Mouse (Mus musculus) ovary, adult 18-20 months (tissue): ENCODE data around the gene Spats1.
A peak's percentile ranks its signal among the peaks of the same experiment; 100 is the strongest.
"Not testable (repeated sequence)": the region's sequence is repeated elsewhere in the genome, so short reads cannot be mapped to it uniquely, and the experiment has no call there.

ENCODE experiments used
- DNase-seq: peaks from one replicate; pipeline ENCODE4 v3.0.0; 2022; ENCODE audit warnings: low spot score, mixed read lengths

Spats1 gene

GRCm38 (mm10) chr17:45489736-45490135 lies 14.5 kb upstream of the Spats1 start:
- DNase-seq = no peak

GRCm38 (mm10) chr17:45488321-45489254 lies 13.4 kb upstream of the Spats1 start:
- DNase-seq = no peak

DNA sequence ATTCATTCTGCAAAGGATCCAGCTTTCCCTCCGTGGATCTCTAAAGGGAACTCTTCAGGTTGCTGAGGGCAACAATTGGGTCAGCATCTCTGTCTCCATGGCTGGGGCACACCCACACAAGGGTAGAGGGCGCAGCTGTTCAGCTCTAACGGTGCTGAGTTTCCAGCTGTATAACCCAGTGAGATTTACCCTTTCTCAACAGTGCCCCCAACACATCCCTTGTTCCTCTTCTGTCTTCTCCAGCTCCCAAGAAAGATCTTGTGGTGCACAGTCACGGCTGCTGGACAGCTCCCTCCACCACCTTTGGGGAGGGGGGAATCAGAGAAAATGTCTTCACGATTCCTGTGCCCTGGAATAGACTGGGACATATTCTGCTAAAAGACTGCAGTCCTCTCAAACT lies 12.0 kb upstream of the Spats1 start:
- DNase-seq = no peak

- no peak for DNase-seq
Measured at GRCm38 (mm10) chr17:45485581-45485980, 10.4 kb upstream of the Spats1 start.

- no peak for DNase-seq
Measured at GRCm38 (mm10) chr17:45480429-45480828, 5.2 kb upstream of the Spats1 start.

DNA sequence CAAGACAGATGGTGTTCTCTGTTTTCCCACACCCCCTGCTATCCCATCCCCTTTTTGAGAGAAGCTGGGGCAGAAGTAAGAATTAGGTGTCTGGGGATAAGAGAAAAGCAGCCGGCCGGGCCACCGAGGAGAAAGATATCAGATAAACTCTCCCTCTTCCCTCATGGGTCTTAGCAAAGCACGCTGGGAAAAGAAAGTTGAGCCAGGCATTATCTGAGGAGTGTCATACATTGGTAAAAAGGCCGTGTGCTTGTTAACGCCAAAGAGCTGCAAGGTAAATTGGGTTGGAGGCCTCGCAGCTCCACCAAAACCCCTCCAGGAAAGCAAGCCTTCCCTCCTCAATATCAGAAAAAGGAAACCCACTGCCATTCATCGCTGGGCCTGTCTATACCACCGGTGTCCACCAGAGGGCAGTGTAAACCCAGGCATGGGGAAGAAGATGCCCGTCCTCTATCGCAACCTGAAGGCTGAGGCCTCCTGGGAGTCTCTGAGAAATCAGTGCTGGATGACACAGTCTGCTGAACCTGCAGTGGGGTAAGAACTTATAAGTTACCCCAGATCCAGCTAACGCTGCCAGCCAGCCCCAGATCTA lies 3.1 kb upstream of the Spats1 start:
- DNase-seq = peak; percentile 37

DNA sequence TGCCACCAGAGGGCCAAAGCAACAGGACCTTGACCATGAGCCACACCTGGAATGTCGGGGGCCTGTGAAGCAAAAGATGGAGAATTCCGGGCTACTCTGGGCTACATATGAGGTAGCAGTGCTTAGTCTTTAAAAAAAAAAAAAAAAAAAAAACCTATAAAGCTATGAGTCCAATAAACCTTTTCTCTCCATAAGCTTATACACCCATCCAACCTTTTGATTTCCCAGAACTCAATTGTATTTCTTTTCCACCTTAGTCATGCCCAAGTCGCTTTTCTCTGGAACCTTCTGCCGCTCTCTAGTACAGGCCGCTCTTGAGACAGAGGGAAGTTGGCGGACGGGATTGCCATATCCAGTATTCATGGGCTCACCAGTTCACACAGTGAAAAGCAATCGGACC lies 1.1 kb downstream of the Spats1 start:
- no peak for DNase-seq

GRCm38 (mm10) chr17:45473667-45474066 lies 1.5 kb downstream of the Spats1 start:
- no peak for DNase-seq

GRCm38 (mm10) chr17:45470726-45471125 lies 4.5 kb downstream of the Spats1 start:
- DNase-seq = no peak

GRCm38 (mm10) chr17:45468302-45468701 lies 6.9 kb downstream of the Spats1 start:
- no peak for DNase-seq

DNA sequence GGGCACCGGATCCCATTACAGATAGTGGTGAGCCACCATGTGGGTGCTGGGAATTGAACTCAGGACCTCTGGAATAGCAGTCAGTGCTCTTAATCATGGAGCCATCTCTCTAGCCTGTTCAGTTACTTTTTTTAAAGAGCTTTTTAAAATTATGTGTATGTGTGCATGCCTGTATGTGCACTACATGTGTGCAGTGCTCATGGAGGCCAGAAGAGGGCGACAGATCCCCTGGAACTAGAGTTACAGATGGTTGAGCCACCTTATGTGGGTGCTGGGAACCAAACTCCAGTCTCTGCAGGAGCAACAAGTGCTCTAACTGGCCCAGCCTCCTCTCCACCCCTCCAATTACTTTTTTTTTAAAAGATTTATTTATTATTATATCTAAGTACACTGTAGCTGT lies 8.5 kb downstream of the Spats1 start:
- DNase-seq = no peak

- no peak for DNase-seq
Measured at GRCm38 (mm10) chr17:45464255-45464654, 11.0 kb downstream of the Spats1 start.

DNA sequence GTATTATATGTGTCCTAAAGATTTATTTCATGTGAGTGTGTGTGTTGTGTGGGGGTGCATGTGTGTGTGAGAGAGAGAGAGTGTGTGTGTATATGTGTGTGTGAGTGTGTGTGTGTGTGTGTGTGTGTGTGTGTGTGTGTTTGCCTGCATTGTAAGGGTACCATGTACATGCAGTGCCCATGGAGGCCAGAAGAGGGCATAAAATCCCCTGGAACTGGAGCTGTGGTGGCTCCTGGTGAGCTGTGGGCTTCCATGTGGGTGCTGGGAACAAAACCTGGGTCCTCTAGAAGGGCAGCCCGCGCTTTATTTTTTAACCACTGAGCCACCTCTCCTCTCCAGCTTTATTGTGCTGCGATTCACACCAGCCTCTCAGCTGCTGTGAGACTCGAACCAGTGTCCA lies 12.7 kb downstream of the Spats1 start:
- DNase-seq = no peak

GRCm38 (mm10) chr17:45459062-45459461 lies 16.2 kb downstream of the Spats1 start:
- DNase-seq = no peak

GRCm38 (mm10) chr17:45458516-45458915 lies 16.7 kb downstream of the Spats1 start:
- DNase-seq = no peak

DNA sequence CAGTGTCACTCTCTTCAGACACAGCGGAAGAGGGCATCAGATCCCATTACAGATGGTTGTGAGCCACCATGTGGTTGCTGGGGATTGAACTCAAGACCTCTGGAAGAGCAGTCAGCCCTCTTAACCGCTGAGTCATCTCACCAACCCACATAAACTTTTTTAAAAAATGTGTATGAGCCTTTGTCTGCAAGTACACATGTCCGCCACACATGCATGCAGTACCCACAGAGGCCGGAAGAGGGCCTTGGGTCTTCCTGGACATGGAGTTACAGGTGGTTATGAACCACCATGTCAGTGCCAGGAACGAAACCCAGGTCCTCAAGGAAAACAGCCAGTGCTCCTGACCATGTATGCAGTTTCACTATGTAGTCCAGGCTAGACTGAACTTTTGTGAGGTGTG lies 17.7 kb downstream of the Spats1 start:
- DNase-seq = no peak

- no peak for DNase-seq
Measured at GRCm38 (mm10) chr17:45456260-45457152, 18.7 kb downstream of the Spats1 start.

- not testable (repeated sequence) for DNase-seq
Measured at GRCm38 (mm10) chr17:45455783-45456182, 19.4 kb downstream of the Spats1 start.

DNA sequence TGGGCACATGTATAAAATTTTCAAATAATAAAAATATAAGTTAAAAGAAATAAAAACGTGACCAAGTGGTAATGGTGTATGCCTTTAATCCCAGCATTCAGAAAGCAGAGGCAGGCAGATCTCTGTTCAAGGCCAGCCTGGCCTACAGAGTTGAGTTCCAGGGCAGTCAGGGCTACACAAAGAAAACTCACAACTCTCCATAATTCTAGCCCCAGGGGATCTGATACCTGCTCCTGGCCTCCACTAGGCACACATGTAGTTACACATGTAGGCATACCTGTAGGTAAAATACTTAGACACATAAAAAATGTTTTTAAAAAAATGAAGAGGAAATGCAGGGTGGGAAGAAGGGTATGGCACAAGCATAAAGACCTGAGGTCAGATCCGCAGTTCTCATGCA lies 20.4 kb downstream of the Spats1 start:
- no peak for DNase-seq

GRCm38 (mm10) chr17:45452271-45452670 lies 22.9 kb downstream of the Spats1 start:
- no peak for DNase-seq

GRCm38 (mm10) chr17:45450153-45450552 lies 25.1 kb downstream of the Spats1 start:
- no peak for DNase-seq

- no peak for DNase-seq
Measured at GRCm38 (mm10) chr17:45449586-45449985, 25.6 kb downstream of the Spats1 start.
